Mouse (Mus musculus) bone marrow, adult 2 months (tissue): ENCODE data around the gene Ccdc91.

Experiments
- CTCF ChIP-seq: fragments of 200-500 bp; IDR thresholded peaks from 2 replicates; pipeline ENCODE4 v1.5.1; 2011; ENCODE audit warnings: low read length, control low read depth; ENCODE audit not compliant: control insufficient read depth, insufficient read depth
- POLR2A ChIP-seq: fragments of 200-500 bp; IDR thresholded peaks from 2 replicates; pipeline ENCODE4 v1.6.1; 2011; ENCODE audit warnings: low read depth, mild to moderate bottlenecking, control low read depth, low read length, borderline replicate concordance; ENCODE audit not compliant: control insufficient read depth

- TF ChIP-seq CTCF (no peak), POLR2A (no peak)
Observed at GRCm38 (mm10) chr6:147506074-147506473, 30.4 kb downstream of the Ccdc91 start.
